Mouse (Mus musculus): ENCODE data around the gene Acss2.

DNA sequence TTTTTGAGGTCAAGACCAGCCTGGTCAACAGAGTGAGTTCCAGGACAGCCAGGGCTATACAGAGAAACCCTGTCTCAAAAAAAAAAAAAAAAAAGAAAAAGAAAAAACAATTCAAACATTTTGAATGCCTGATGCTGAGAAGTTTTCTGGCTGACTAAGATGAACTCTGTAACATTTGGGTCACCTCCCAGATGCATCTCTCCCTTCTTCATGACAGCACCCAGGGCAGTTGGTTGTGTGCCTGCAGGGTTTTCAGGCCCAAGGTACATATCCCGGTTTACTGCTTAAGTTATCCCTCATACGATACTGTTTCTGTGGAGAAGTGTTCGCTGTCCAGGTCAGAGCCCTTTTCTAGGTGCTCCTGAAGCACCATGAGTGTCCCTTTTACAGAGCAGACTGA, 62.6 kb downstream of the Acss2 start:
- no peak for TF ChIP-seq CTCF (IDR thresholded peaks at IDR 0.05; ENCODE audit: borderline replicate concordance, extremely low read depth, insufficient read depth, insufficient read length)
- no peak for TF ChIP-seq POLR2A (IDR thresholded peaks at IDR 0.05; ENCODE audit: borderline replicate concordance, extremely low read depth, insufficient read depth, insufficient read length, poor library complexity, severe bottlenecking)

Data from brain, embryonic 14.5 days (tissue).